Mouse (Mus musculus): ENCODE results near the gene Klra1.
"Not testable (repeated sequence)": the region's sequence is repeated elsewhere in the genome, so short reads cannot be mapped to it uniquely, and the experiment has no call there.

GRCm38 (mm10) chr6:130345381-130345780, 41.3 kb downstream of the Klra1 start:
- not testable (repeated sequence) for TF ChIP-seq POLR2A (IDR thresholded peaks at IDR 0.05; ENCODE audit: low read depth, low read length); CTCF (IDR thresholded peaks at IDR 0.05; ENCODE audit: extremely low read depth, insufficient read length, insufficient replicate concordance, low read depth, low read length)
